Mouse (Mus musculus) kidney, adult 2 months (tissue): Measurements from ENCODE around the gene Rapgef3.

Experiments used
- CTCF ChIP-seq: fragments of 200-500 bp; conservative IDR thresholded peaks from 2 replicates; pipeline ENCODE4 v1.5.1; 2011; ENCODE audit warnings: low read depth, mild to moderate bottlenecking, control low read depth, low read length, moderate library complexity, mixed read lengths; ENCODE audit not compliant: insufficient read depth, insufficient read length
- POLR2A ChIP-seq: fragments of 200-500 bp; IDR thresholded peaks from one replicate; pipeline ENCODE4 v1.6.1; 2011; ENCODE audit warnings: low read depth, low read length, control low read depth

- no peak for TF ChIP-seq CTCF
- TF ChIP-seq POLR2A: no peak
Measured at GRCm38 (mm10) chr15:97807867-97808266, 40.1 kb upstream of the Rapgef3 start.
